Mouse (Mus musculus) forebrain, embryonic 12.5 days (tissue): Measurements from ENCODE around the gene Fam71e1. TPM values are rescaled to one million over a fixed set of nuclear protein-coding genes. Genes with fewer than 3 reads are reported as not detected.

Experiments
- ATAC-seq: fragments of 200-750 bp; cut with Nextera tagmentation; 2 replicates; pipeline ENCODE4 v1.8.0; 2017; ENCODE audit warnings: moderate TSS enrichment; ENCODE audit not compliant: low FRiP score
- H3K27ac ChIP-seq: fragments of 300-500 bp; sonication (generic); 2 replicates; pipeline ENCODE4 v1.5.1; 2016; ENCODE audit warnings: mild to moderate bottlenecking
- H3K27me3 ChIP-seq: fragments of 300-500 bp; sonication (generic); 2 replicates; pipeline ENCODE4 v1.6.1; 2016; ENCODE audit warnings: mild to moderate bottlenecking
- H3K36me3 ChIP-seq: fragments of 300-500 bp; sonication (generic); replicated peaks from 2 replicates; pipeline ENCODE4 v1.6.1; 2016; ENCODE audit warnings: mild to moderate bottlenecking
- H3K4me1 ChIP-seq: fragments of 300-500 bp; sonication (generic); 2 replicates; pipeline ENCODE4 v1.6.1; 2016
- H3K4me2 ChIP-seq: fragments of 300-500 bp; sonication (generic); 2 replicates; pipeline ENCODE4 v1.6.1; 2016; ENCODE audit warnings: mild to moderate bottlenecking, moderate library complexity
- H3K4me3 ChIP-seq: fragments of 300-500 bp; sonication (generic); replicated peaks from 2 replicates; pipeline ENCODE4 v1.5.1; 2016; ENCODE audit warnings: mild to moderate bottlenecking
- H3K9ac ChIP-seq: fragments of 300-500 bp; sonication (generic); 2 replicates; pipeline ENCODE4 v1.6.1; 2016; ENCODE audit warnings: mild to moderate bottlenecking
- H3K9me3 ChIP-seq: fragments of 300-500 bp; sonication (generic); 2 replicates; pipeline ENCODE4 v1.6.1; 2016
- WGBS: fragments of 180-500 bp; shearing (Covaris S2); methylation state at CpG from one replicate; pipeline ENCODE4 v1.1.7; 2016; 5-methylcytosine and 5-hydroxymethylcytosine counted together
- polyA plus RNA-seq: library from polyadenylated mRNA; unstranded; fragments of >200 nt; fragmentation: Nextera tagmentation; extraction: Ambion mirVana; gene quantifications from 2 replicates; pipeline ENCODE4 v1.2.1, GENCODE M21; 2016

Gene Fam71e1
- polyA plus RNA-seq, 1 experiment from 2014 or later: 29.8 TPM

- Histone ChIP-seq H3K4me1 (peaks cover 60% of the 10 kb centered on the region), H3K4me3 (no peak overlapping the region), H3K4me2 (no peak overlapping the region), H3K36me3 (peaks cover 27% of the 10 kb centered on the region), H3K27ac (0 out of 2 replicates have a peak overlapping the region, but pooled peaks have one; percentile 50), H3K9ac (no peak overlapping the region), H3K9me3 (no peaks in the 10 kb centered on the region), H3K27me3 (peaks cover 16% of the 10 kb centered on the region)
- 70% methylated on average over 10 of the region's 10 CpGs for WGBS
- no peak for ATAC-seq
These were observed 30.1 kb upstream of the Fam71e1 start for GRCm38 (mm10) chr7:44466006-44466887.

- Histone ChIP-seq H3K27me3 (peaks cover 9% of the 10 kb centered on the region; the same call in 1 of the 2 replicates), H3K36me3 (peaks cover 21% of the 10 kb centered on the region), H3K9ac (no peak overlapping the region), H3K9me3 (no peaks in the 10 kb centered on the region), H3K4me1 (peaks cover 59% of the 10 kb centered on the region), H3K4me2 (peak overlapping the region; percentile 67; the same call in 1 of the 2 replicates), H3K4me3 (no peak overlapping the region), H3K27ac (peak overlapping the region; percentile 92)
- no peak for ATAC-seq
- 81% methylated on average over 16 of the region's 16 CpGs for WGBS
These were observed 29.5 kb upstream of the Fam71e1 start for GRCm38 (mm10) chr7:44466888-44467311.

GRCm38 (mm10) chr7:44467811-44468411, 28.5 kb upstream of the Fam71e1 start, which contains the start of gene Josd2:
TSS of gene Josd2 (plus strand) at chr7:44467980.
- Histone ChIP-seq H3K4me2 (peak within 1 kb of the TSS; percentile 67), H3K36me3 (peaks cover 11% of the 10 kb centered on the region), H3K9me3 (no peaks in the 10 kb centered on the region), H3K27me3 (no peaks in the 10 kb centered on the region), H3K27ac (peak within 1 kb of the TSS; percentile 92), H3K9ac (peak within 1 kb of the TSS; percentile 54), H3K4me1 (peaks cover 56% of the 10 kb centered on the region), H3K4me3 (peak within 1 kb of the TSS; percentile 56)
- WGBS: under 1% methylated on average over 42 of the region's 42 CpGs
- ATAC-seq: peak; percentile 95

- peak overlapping the region; percentile 56 for H3K4me3 ChIP-seq
- peaks cover 5% of the 10 kb centered on the region for H3K36me3 ChIP-seq
- H3K27ac ChIP-seq: peak overlapping the region; percentile 92
- no peaks in the 10 kb centered on the region for H3K9me3 ChIP-seq
- H3K4me2 ChIP-seq: peak overlapping the region; percentile 67
- H3K27me3 ChIP-seq: 0 out of 2 replicates have a peak, but pooled peaks cover 4% of the 10 kb centered on the region
- H3K4me1 ChIP-seq: peaks cover 57% of the 10 kb centered on the region
- no peak for ATAC-seq
- peak overlapping the region; percentile 54 for H3K9ac ChIP-seq
- 58% methylated on average over 15 of the region's 15 CpGs for WGBS
These were observed 27.6 kb upstream of the Fam71e1 start for GRCm38 (mm10) chr7:44468644-44469285.

GRCm38 (mm10) chr7:44469677-44470675, 26.4 kb upstream of the Fam71e1 start:
- Histone ChIP-seq H3K4me2 (no peak overlapping the region), H3K9me3 (no peaks in the 10 kb centered on the region), H3K4me1 (peaks cover 57% of the 10 kb centered on the region), H3K9ac (no peak overlapping the region), H3K36me3 (no peaks in the 10 kb centered on the region), H3K27me3 (0 out of 2 replicates have a peak, but pooled peaks cover 7% of the 10 kb centered on the region), H3K27ac (peak overlapping the region; percentile 92; the same call in 1 of the 2 replicates), H3K4me3 (no peak overlapping the region; the same call in 1 of the 2 replicates)
- no peak for ATAC-seq
- 90% methylated on average over 16 of the region's 16 CpGs for WGBS

- Histone ChIP-seq H3K9ac (no peak overlapping the region), H3K27me3 (peaks cover 13% of the 10 kb centered on the region), H3K4me1 (peaks cover 57% of the 10 kb centered on the region), H3K36me3 (no peaks in the 10 kb centered on the region), H3K4me2 (no peak overlapping the region), H3K9me3 (no peaks in the 10 kb centered on the region), H3K27ac (no peak overlapping the region), H3K4me3 (no peak overlapping the region)
- no peak for ATAC-seq
- WGBS: 88% methylated on average over 16 of the region's 16 CpGs
These were observed 25.4 kb upstream of the Fam71e1 start for GRCm38 (mm10) chr7:44470696-44471612.

- no peak for ATAC-seq
- H3K4me2 ChIP-seq: no peak overlapping the region
- H3K9me3 ChIP-seq: no peaks in the 10 kb centered on the region
- no peaks in the 10 kb centered on the region for H3K36me3 ChIP-seq
- peaks cover 18% of the 10 kb centered on the region for H3K27me3 ChIP-seq
- H3K4me1 ChIP-seq: peaks cover 53% of the 10 kb centered on the region
- no peak overlapping the region for H3K4me3 ChIP-seq
- H3K27ac ChIP-seq: no peak overlapping the region
- 47% methylated on average over 6 of the region's 6 CpGs for WGBS
- H3K9ac ChIP-seq: no peak overlapping the region
These were observed 24.4 kb upstream of the Fam71e1 start for GRCm38 (mm10) chr7:44471880-44472557.

GRCm38 (mm10) chr7:44472558-44472885, 23.9 kb upstream of the Fam71e1 start:
- no peak overlapping the region for H3K4me2 ChIP-seq
- no peak for ATAC-seq
- no peak overlapping the region for H3K9ac ChIP-seq
- no peaks in the 10 kb centered on the region for H3K9me3 ChIP-seq
- H3K27ac ChIP-seq: no peak overlapping the region
- H3K36me3 ChIP-seq: no peaks in the 10 kb centered on the region
- H3K4me1 ChIP-seq: peaks cover 48% of the 10 kb centered on the region
- 29% methylated on average over 1 of the region's 1 CpGs for WGBS
- peaks cover 21% of the 10 kb centered on the region for H3K27me3 ChIP-seq
- no peak overlapping the region for H3K4me3 ChIP-seq

GRCm38 (mm10) chr7:44472961-44473646, 23.3 kb upstream of the Fam71e1 start:
- ATAC-seq: no peak
- Histone ChIP-seq H3K4me3 (no peak overlapping the region), H3K9me3 (no peaks in the 10 kb centered on the region), H3K27ac (0 out of 2 replicates have a peak overlapping the region, but pooled peaks have one; percentile 19), H3K4me1 (peaks cover 46% of the 10 kb centered on the region), H3K36me3 (no peaks in the 10 kb centered on the region), H3K9ac (no peak overlapping the region), H3K4me2 (no peak overlapping the region), H3K27me3 (peaks cover 27% of the 10 kb centered on the region)
- WGBS: 65% methylated on average over 9 of the region's 9 CpGs

GRCm38 (mm10) chr7:44474419-44474818, 22.0 kb upstream of the Fam71e1 start:
- peak; percentile 83 for ATAC-seq

More at GRCm38 (mm10) chr7:44474419-44474818, 22.0 kb upstream of the Fam71e1 start:
- Histone ChIP-seq H3K9me3 (no peaks in the 10 kb centered on the region), H3K4me1 (peaks cover 33% of the 10 kb centered on the region), H3K27me3 (peaks cover 39% of the 10 kb centered on the region), H3K4me2 (no peak overlapping the region), H3K4me3 (no peak overlapping the region), H3K27ac (peak overlapping the region; percentile 39), H3K9ac (peak overlapping the region; percentile 36; the same call in 1 of the 2 replicates), H3K36me3 (no peaks in the 10 kb centered on the region)
- 16% methylated on average over 4 of the region's 4 CpGs for WGBS
